ENCODE assay signal across 9 mouse cellular contexts in the genomic region with DNA sequence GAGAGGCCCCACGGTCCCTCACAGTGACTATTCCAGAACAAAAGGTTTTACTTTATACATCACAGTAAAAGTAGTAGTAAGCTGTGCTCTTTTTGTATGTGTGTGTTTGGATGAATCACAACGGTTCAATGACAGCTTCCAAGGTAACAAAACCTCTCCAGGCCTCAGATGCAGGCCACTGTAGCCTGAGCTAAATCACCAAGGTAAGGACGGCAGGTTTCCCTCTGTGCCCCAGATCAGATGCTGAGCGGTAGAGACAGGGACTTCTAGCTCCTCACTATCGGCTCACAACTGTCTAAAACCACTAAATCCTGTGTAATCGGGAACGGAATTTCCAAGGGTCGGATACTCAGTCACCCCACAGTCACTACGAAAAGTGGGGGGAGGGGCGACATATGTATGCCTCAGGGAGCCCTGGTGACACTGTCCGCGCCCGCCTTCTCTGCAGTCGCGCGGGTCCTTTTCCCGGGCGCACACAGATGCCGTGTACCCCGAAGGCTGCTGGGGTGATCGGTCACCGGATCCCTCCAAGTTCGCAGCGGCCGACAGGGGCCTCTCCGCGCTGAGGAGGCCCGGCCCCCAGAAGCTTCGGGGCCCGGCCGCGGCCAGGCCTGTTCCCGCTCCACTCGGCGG. TPM values are rescaled to one million over a fixed set of nuclear protein-coding genes. Genes with fewer than 3 reads are reported as not detected.
DNase-seq lines count a peak whose midpoint lies in the region; ATAC-seq and TF ChIP-seq lines count a peak whose summit lies in the region.
"Had no signal": no experiment of that assay in that cellular context is flagged by ENCODE, and none has a peak within 500 bp of the region (broad histone marks: within the 10 kb centered on the region; RNA-seq: fewer than 3 reads in every experiment).

No protein-coding gene starts in this region.

- H3K4me3 ChIP-seq in intestine, embryonic 16.5 days (ENCODE audit: low read length), result peak overlapping the region; percentile 78
- H3K4me3 ChIP-seq in limb, embryonic 14.5 days (replicated peaks; ENCODE audit: low read length), result peak overlapping the region; percentile 93
- peak overlapping the region; percentile 91 for H3K4me3 ChIP-seq in midbrain, embryonic 16.5 days (ENCODE audit: low read depth, low read length)

- peaks cover 19% of the 10 kb centered on the region for H3K4me1 ChIP-seq in intestine, embryonic 16.5 days (ENCODE audit: control insufficient read depth, insufficient read depth, low read length)
- peaks cover 11% of the 10 kb centered on the region for H3K4me1 ChIP-seq in limb, embryonic 14.5 days (ENCODE audit: control insufficient read depth, insufficient read depth, low read length)
- peaks cover 30% of the 10 kb centered on the region for H3K4me1 ChIP-seq in midbrain, embryonic 16.5 days (ENCODE audit: control insufficient read depth, insufficient read depth, low read length)

- no peaks in the 10 kb centered on the region; the same call in none of the 2 replicates for H3K36me3 ChIP-seq in intestine, embryonic 16.5 days (ENCODE audit: control insufficient read depth, insufficient read depth, low read length)
- peaks cover 20% of the 10 kb centered on the region for H3K36me3 ChIP-seq in limb, embryonic 14.5 days (ENCODE audit: control insufficient read depth, insufficient read depth, low read length)
- peaks cover 5% of the 10 kb centered on the region; the same call in 1 of the 2 replicates for H3K36me3 ChIP-seq in midbrain, embryonic 16.5 days (ENCODE audit: control insufficient read depth, insufficient read depth, low read length)

- no peaks in the 10 kb centered on the region for H3K9me3 ChIP-seq in intestine, embryonic 16.5 days (ENCODE audit: control insufficient read depth, low read length)
- H3K9me3 ChIP-seq in limb, embryonic 14.5 days (ENCODE audit: control insufficient read depth, low read length), result no peaks in the 10 kb centered on the region
- H3K9me3 ChIP-seq in midbrain, embryonic 16.5 days (replicated peaks; ENCODE audit: control insufficient read depth, low read length, poor library complexity, severe bottlenecking), result no peaks in the 10 kb centered on the region

- H3K27me3 ChIP-seq in intestine, embryonic 16.5 days (replicated peaks; ENCODE audit: control insufficient read depth, insufficient read depth, low read length), result no peaks in the 10 kb centered on the region
- H3K27me3 ChIP-seq in limb, embryonic 14.5 days (ENCODE audit: control insufficient read depth, insufficient read depth, low read length), result no peaks in the 10 kb centered on the region
- H3K27me3 ChIP-seq in midbrain, embryonic 16.5 days (ENCODE audit: control insufficient read depth, insufficient read depth, low read depth, low read length), result no peaks in the 10 kb centered on the region

- DNase-seq in urinary bladder, postnatal 36 days (ENCODE audit: low spot score in 2 of 2), result peak; percentile 23 to 30
- DNase-seq in urinary bladder, postnatal 4 days (ENCODE audit: low spot score in 2 of 2), result no peak
- peak; percentile 74 to 83 for DNase-seq in cerebellum, postnatal 14 days
- peak; percentile 34 for DNase-seq in gastrocnemius, adult 8-10 months (ENCODE audit: low spot score in 2 of 2)
- DNase-seq in limb, embryonic 14.5 days (ENCODE audit: low spot score), result peak; percentile 60
- peak; percentile 77 for DNase-seq in testis, postnatal 10 days (ENCODE audit: low spot score)

- peak overlapping the region; percentile 82 for H3K27ac ChIP-seq in intestine, embryonic 16.5 days (ENCODE audit: low read length)
- peak overlapping the region; percentile 81 for H3K27ac ChIP-seq in limb, embryonic 14.5 days (replicated peaks; ENCODE audit: low read depth, low read length)
- H3K27ac ChIP-seq in midbrain, embryonic 16.5 days (ENCODE audit: low read length), result peak overlapping the region; percentile 89

- no peak for TF ChIP-seq POLR2A in limb, embryonic 14.5 days (IDR thresholded peaks at IDR 0.05; ENCODE audit: borderline replicate concordance, extremely low read depth, insufficient read depth, insufficient read length)

- H3K9ac ChIP-seq in intestine, embryonic 16.5 days (ENCODE audit: low read depth, low read length), result peak overlapping the region; percentile 96
- H3K9ac ChIP-seq in limb, embryonic 14.5 days (ENCODE audit: low read depth, low read length, severe bottlenecking), result peak overlapping the region; percentile 92
- peak overlapping the region; percentile 91 for H3K9ac ChIP-seq in midbrain, embryonic 16.5 days (ENCODE audit: low read depth, low read length)

- ATAC-seq in intestine, embryonic 16.5 days, result no peak; the same call in none of the 2 replicates
- peak; percentile 4; the same call in 1 of the 2 replicates for ATAC-seq in limb, embryonic 14.5 days (ENCODE audit: low FRiP score, low read depth)
- ATAC-seq in midbrain, embryonic 16.5 days, result peak; percentile 6; the same call in 1 of the 2 replicates

- WGBS in intestine, embryonic 16.5 days, result 1% methylated on average over 35 of the region's 35 CpGs
- 3% methylated on average over 27 of the region's 35 CpGs for WGBS in limb, embryonic 14.5 days
- WGBS in midbrain, embryonic 16.5 days, result under 1% methylated on average over 35 of the region's 35 CpGs

- peak overlapping the region; percentile 68 for H3K4me2 ChIP-seq in intestine, embryonic 16.5 days (ENCODE audit: low read depth, low read length)
- H3K4me2 ChIP-seq in limb, embryonic 14.5 days (replicated peaks; ENCODE audit: low read depth, low read length, severe bottlenecking), result peak overlapping the region; percentile 66
- H3K4me2 ChIP-seq in midbrain, embryonic 16.5 days (ENCODE audit: low read length), result peak overlapping the region; percentile 84

RNA-seq across cellular contexts. Expression of a gene that starts 0.6 kb away (rescaled TPM):
- 10 to 100 TPM; 77.9 to 86.5 (median 81.8) TPM for total RNA-seq in gastrocnemius, adult 8-10 months (2022)
- polyA plus RNA-seq in intestine, embryonic 16.5 days (2015; fragmentation: Nextera tagmentation; extraction: Ambion mirVana), result 194 and 208 TPM in 2 replicates
- polyA plus RNA-seq in limb, embryonic 14.5 days (2012; rRNA removed), result 124 and 170 TPM in 2 replicates
- 200 and 205 TPM in 2 replicates for polyA plus RNA-seq in limb, embryonic 14.5 days (2014; fragmentation: Nextera tagmentation; extraction: Ambion mirVana)
- polyA plus RNA-seq in midbrain, embryonic 16.5 days (2015; fragmentation: Nextera tagmentation; extraction: Ambion mirVana), result 204 and 211 TPM in 2 replicates

RNA-seq across cellular contexts. Expression of a gene that starts 17.4 kb away (rescaled TPM):
- 100 to 1,000 TPM; 279 to 336 (median 292) TPM for total RNA-seq in gastrocnemius, adult 8-10 months (2022)
- polyA plus RNA-seq in intestine, embryonic 16.5 days (2015; fragmentation: Nextera tagmentation; extraction: Ambion mirVana), result 11.6 and 13.1 TPM in 2 replicates
- 24.6 and 27.4 TPM in 2 replicates for polyA plus RNA-seq in limb, embryonic 14.5 days (2012; rRNA removed)
- polyA plus RNA-seq in limb, embryonic 14.5 days (2014; fragmentation: Nextera tagmentation; extraction: Ambion mirVana), result 16.6 and 19.7 TPM in 2 replicates
- polyA plus RNA-seq in midbrain, embryonic 16.5 days (2015; fragmentation: Nextera tagmentation; extraction: Ambion mirVana), result 4.4 and 5.9 TPM in 2 replicates

RNA-seq across cellular contexts. Expression of a gene that starts 19.9 kb away (rescaled TPM):
- total RNA-seq in gastrocnemius, adult 8-10 months (2022), result under 1 TPM; 0.41 to 0.94 (median 0.60) TPM
- 13.0 and 14.4 TPM in 2 replicates for polyA plus RNA-seq in intestine, embryonic 16.5 days (2015; fragmentation: Nextera tagmentation; extraction: Ambion mirVana)
- 10.1 and 13.1 TPM in 2 replicates for polyA plus RNA-seq in limb, embryonic 14.5 days (2012; rRNA removed)
- 10.2 and 10.8 TPM in 2 replicates for polyA plus RNA-seq in limb, embryonic 14.5 days (2014; fragmentation: Nextera tagmentation; extraction: Ambion mirVana)
- 3.0 and 3.5 TPM in 2 replicates for polyA plus RNA-seq in midbrain, embryonic 16.5 days (2015; fragmentation: Nextera tagmentation; extraction: Ambion mirVana)

RNA-seq across cellular contexts. Expression of a gene that starts 43.3 kb away (rescaled TPM):
- 10 to 100 TPM; 20.8 to 31.7 (median 23.7) TPM for total RNA-seq in gastrocnemius, adult 8-10 months (2022)
- 8.9 and 9.5 TPM in 2 replicates for polyA plus RNA-seq in intestine, embryonic 16.5 days (2015; fragmentation: Nextera tagmentation; extraction: Ambion mirVana)
- 15.1 and 19.9 TPM in 2 replicates for polyA plus RNA-seq in limb, embryonic 14.5 days (2012; rRNA removed)
- 10.7 and 12.0 TPM in 2 replicates for polyA plus RNA-seq in limb, embryonic 14.5 days (2014; fragmentation: Nextera tagmentation; extraction: Ambion mirVana)
- 17.2 and 17.3 TPM in 2 replicates for polyA plus RNA-seq in midbrain, embryonic 16.5 days (2015; fragmentation: Nextera tagmentation; extraction: Ambion mirVana)
- total RNA-seq: common myeloid progenitor, adult 5-6 weeks had no signal

RNA-seq across cellular contexts. Expression of a gene that starts 43.3 kb away (rescaled TPM):
- total RNA-seq in gastrocnemius, adult 8-10 months (2022), result 10 to 100 TPM; 13.5 to 15.5 (median 15.0) TPM
- 33.0 and 40.2 TPM in 2 replicates for polyA plus RNA-seq in intestine, embryonic 16.5 days (2015; fragmentation: Nextera tagmentation; extraction: Ambion mirVana)
- polyA plus RNA-seq in limb, embryonic 14.5 days (2012; rRNA removed), result 22.1 and 27.7 TPM in 2 replicates
- polyA plus RNA-seq in limb, embryonic 14.5 days (2014; fragmentation: Nextera tagmentation; extraction: Ambion mirVana), result 21.5 and 21.9 TPM in 2 replicates
- polyA plus RNA-seq in midbrain, embryonic 16.5 days (2015; fragmentation: Nextera tagmentation; extraction: Ambion mirVana), result 19.4 and 19.6 TPM in 2 replicates

Comparison
In these comparisons a context has a peak if more than half of its experiments do, and no peak if none do; other contexts are left out.
1. DNase-seq: peak in urinary bladder, postnatal 36 days (2 of 2), cerebellum, postnatal 14 days (2 of 2), gastrocnemius, adult 8-10 months (2 of 2), limb, embryonic 14.5 days (single experiment) and testis, postnatal 10 days (single experiment); none in urinary bladder, postnatal 4 days (0 of 2).
2. Peak in every context shown above with its lines, with median percentiles within 50 percentile points of each other: H3K27ac ChIP-seq, H3K4me2 ChIP-seq, H3K4me3 ChIP-seq and H3K9ac ChIP-seq.